Mouse (Mus musculus): ENCODE measurements around the gene Mkln1. TPM values are rescaled to one million over a fixed set of nuclear protein-coding genes. Genes with fewer than 3 reads are reported as not detected.

Mkln1 gene
- polyA plus RNA-seq, 1 experiment = 67.4 TPM

- no peaks in the 10 kb centered on the region for H3K79me2 ChIP-seq (ENCODE audit: control insufficient read depth, insufficient read depth)
- H3K36me3 ChIP-seq (ENCODE audit: control insufficient read depth, insufficient read depth) = no peaks in the 10 kb centered on the region
- no peak overlapping the region for H3ac ChIP-seq (ENCODE audit: control insufficient read depth, insufficient read length)
- no peak overlapping the region for H3K4me2 ChIP-seq (ENCODE audit: low read depth)
- no peak overlapping the region for H3K4me3 ChIP-seq
- TF ChIP-seq CEBPB (IDR thresholded peaks at IDR 0.05; ENCODE audit: insufficient read depth, poor library complexity, severe bottlenecking) (no peak), USF1 (IDR thresholded peaks at IDR 0.05; ENCODE audit: low read depth) (no peak), MYOD1 (IDR thresholded peaks at IDR 0.05; ENCODE audit: control insufficient read depth in 1 of 3, insufficient read length in 2 of 3, low read depth in 2 of 3) (no peak), POLR2AphosphoS2 (IDR thresholded peaks at IDR 0.05; ENCODE audit: insufficient read length, low read depth) (no peak), REST (IDR thresholded peaks at IDR 0.05; ENCODE audit: insufficient read depth, insufficient read length) (no peak), MYOG (IDR thresholded peaks at IDR 0.05; ENCODE audit: control insufficient read depth in 1 of 3, insufficient read depth in 1 of 3, insufficient read length in 2 of 3, low read depth in 2 of 3) (no peak), MAX (IDR thresholded peaks at IDR 0.05; ENCODE audit: low read depth) (no peak), E2F4 (IDR thresholded peaks at IDR 0.05; ENCODE audit: insufficient read depth) (no peak), TCF12 (IDR thresholded peaks at IDR 0.05; ENCODE audit: insufficient read depth, poor library complexity, severe bottlenecking) (no peak), POLR2A (IDR thresholded peaks at IDR 0.05; ENCODE audit: insufficient read length, low read depth) (no peak)
- H3K27me3 ChIP-seq (ENCODE audit: control insufficient read depth, insufficient read depth, insufficient read length) = no peaks in the 10 kb centered on the region
Observed at GRCm38 (mm10) chr6:31367947-31368346, 30.6 kb upstream of the Mkln1 start.

- no peaks in the 10 kb centered on the region for H3K36me3 ChIP-seq (ENCODE audit: control insufficient read depth, insufficient read depth)
- no peak overlapping the region for H3ac ChIP-seq (ENCODE audit: control insufficient read depth, insufficient read length)
- no peak overlapping the region for H3K4me2 ChIP-seq (ENCODE audit: low read depth)
- no peak for TF ChIP-seq TCF12 (IDR thresholded peaks at IDR 0.05; ENCODE audit: insufficient read depth, poor library complexity, severe bottlenecking)
- no peak for TF ChIP-seq POLR2AphosphoS2 (IDR thresholded peaks at IDR 0.05; ENCODE audit: insufficient read length, low read depth)
- no peak for TF ChIP-seq POLR2A (IDR thresholded peaks at IDR 0.05; ENCODE audit: insufficient read length, low read depth)
- no peak for TF ChIP-seq REST (IDR thresholded peaks at IDR 0.05; ENCODE audit: insufficient read depth, insufficient read length)
- TF ChIP-seq MYOD1 (IDR thresholded peaks at IDR 0.05; ENCODE audit: control insufficient read depth in 1 of 3, insufficient read length in 2 of 3, low read depth in 2 of 3) = no peak
- TF ChIP-seq MYOG (IDR thresholded peaks at IDR 0.05; ENCODE audit: control insufficient read depth in 1 of 3, insufficient read depth in 1 of 3, insufficient read length in 2 of 3, low read depth in 2 of 3) = no peak
- no peak for TF ChIP-seq USF1 (IDR thresholded peaks at IDR 0.05; ENCODE audit: low read depth)
- TF ChIP-seq MAX (IDR thresholded peaks at IDR 0.05; ENCODE audit: low read depth) = no peak
- TF ChIP-seq SRF (IDR thresholded peaks at IDR 0.05; ENCODE audit: control insufficient read depth, insufficient read length, low read depth) = no peak
- TF ChIP-seq CEBPB (IDR thresholded peaks at IDR 0.05; ENCODE audit: insufficient read depth, poor library complexity, severe bottlenecking) = no peak
- no peak for TF ChIP-seq TCF3 (IDR thresholded peaks at IDR 0.05; ENCODE audit: insufficient read length, low read depth)
- TF ChIP-seq E2F4 (IDR thresholded peaks at IDR 0.05; ENCODE audit: insufficient read depth) = no peak
- no peaks in the 10 kb centered on the region for H3K79me2 ChIP-seq (ENCODE audit: control insufficient read depth, insufficient read depth)
- no peak overlapping the region for H3K4me3 ChIP-seq
- H3K27me3 ChIP-seq (ENCODE audit: control insufficient read depth, insufficient read depth, insufficient read length) = no peaks in the 10 kb centered on the region
Observed at GRCm38 (mm10) chr6:31368559-31368958, 30.0 kb upstream of the Mkln1 start.

- H3K27me3 ChIP-seq (ENCODE audit: control insufficient read depth, insufficient read depth, insufficient read length) = no peaks in the 10 kb centered on the region
- no peak overlapping the region for H3K4me2 ChIP-seq (ENCODE audit: low read depth)
- no peak overlapping the region for H3ac ChIP-seq (ENCODE audit: control insufficient read depth, insufficient read length)
- H3K79me2 ChIP-seq (ENCODE audit: control insufficient read depth, insufficient read depth) = no peaks in the 10 kb centered on the region
- TF ChIP-seq POLR2A (IDR thresholded peaks at IDR 0.05; ENCODE audit: insufficient read length, low read depth) (no peak), SRF (IDR thresholded peaks at IDR 0.05; ENCODE audit: control insufficient read depth, insufficient read length, low read depth) (no peak), REST (IDR thresholded peaks at IDR 0.05; ENCODE audit: insufficient read depth, insufficient read length) (no peak), E2F4 (IDR thresholded peaks at IDR 0.05; ENCODE audit: insufficient read depth) (no peak), MAX (IDR thresholded peaks at IDR 0.05; ENCODE audit: low read depth) (no peak), MYOG (IDR thresholded peaks at IDR 0.05; ENCODE audit: control insufficient read depth in 1 of 3, insufficient read depth in 1 of 3, insufficient read length in 2 of 3, low read depth in 2 of 3) (no peak), POLR2AphosphoS2 (IDR thresholded peaks at IDR 0.05; ENCODE audit: insufficient read length, low read depth) (no peak), USF1 (IDR thresholded peaks at IDR 0.05; ENCODE audit: low read depth) (no peak), TCF3 (IDR thresholded peaks at IDR 0.05; ENCODE audit: insufficient read length, low read depth) (no peak), MYOD1 (IDR thresholded peaks at IDR 0.05; ENCODE audit: control insufficient read depth in 1 of 3, insufficient read length in 2 of 3, low read depth in 2 of 3) (no peak), CEBPB (IDR thresholded peaks at IDR 0.05; ENCODE audit: insufficient read depth, poor library complexity, severe bottlenecking) (no peak), TCF12 (IDR thresholded peaks at IDR 0.05; ENCODE audit: insufficient read depth, poor library complexity, severe bottlenecking) (no peak)
- no peak overlapping the region for H3K4me3 ChIP-seq
- H3K36me3 ChIP-seq (ENCODE audit: control insufficient read depth, insufficient read depth) = no peaks in the 10 kb centered on the region
Observed at GRCm38 (mm10) chr6:31369875-31370274, 28.7 kb upstream of the Mkln1 start.

- H3K4me3 ChIP-seq = no peak overlapping the region
- no peaks in the 10 kb centered on the region for H3K27me3 ChIP-seq (ENCODE audit: control insufficient read depth, insufficient read depth, insufficient read length)
- H3ac ChIP-seq (ENCODE audit: control insufficient read depth, insufficient read length) = no peak overlapping the region
- TF ChIP-seq POLR2A (IDR thresholded peaks at IDR 0.05; ENCODE audit: insufficient read length, low read depth) (no peak), MAX (IDR thresholded peaks at IDR 0.05; ENCODE audit: low read depth) (no peak), REST (IDR thresholded peaks at IDR 0.05; ENCODE audit: insufficient read depth, insufficient read length) (no peak), TCF3 (IDR thresholded peaks at IDR 0.05; ENCODE audit: insufficient read length, low read depth) (no peak), TCF12 (IDR thresholded peaks at IDR 0.05; ENCODE audit: insufficient read depth, poor library complexity, severe bottlenecking) (no peak), SRF (IDR thresholded peaks at IDR 0.05; ENCODE audit: control insufficient read depth, insufficient read length, low read depth) (no peak), MYOG (IDR thresholded peaks at IDR 0.05; ENCODE audit: control insufficient read depth in 1 of 3, insufficient read depth in 1 of 3, insufficient read length in 2 of 3, low read depth in 2 of 3) (no peak), MYOD1 (IDR thresholded peaks at IDR 0.05; ENCODE audit: control insufficient read depth in 1 of 3, insufficient read length in 2 of 3, low read depth in 2 of 3) (no peak), POLR2AphosphoS2 (IDR thresholded peaks at IDR 0.05; ENCODE audit: insufficient read length, low read depth) (no peak), USF1 (IDR thresholded peaks at IDR 0.05; ENCODE audit: low read depth) (no peak), CEBPB (IDR thresholded peaks at IDR 0.05; ENCODE audit: insufficient read depth, poor library complexity, severe bottlenecking) (no peak), E2F4 (IDR thresholded peaks at IDR 0.05; ENCODE audit: insufficient read depth) (no peak)
- no peaks in the 10 kb centered on the region for H3K36me3 ChIP-seq (ENCODE audit: control insufficient read depth, insufficient read depth)
- H3K4me2 ChIP-seq (ENCODE audit: low read depth) = peak overlapping the region; percentile 51
- H3K79me2 ChIP-seq (ENCODE audit: control insufficient read depth, insufficient read depth) = no peaks in the 10 kb centered on the region
Observed at GRCm38 (mm10) chr6:31370550-31371061, 27.9 kb upstream of the Mkln1 start.
